Mouse (Mus musculus): ENCODE data around the gene Cep70. TPM values are rescaled to one million over a fixed set of nuclear protein-coding genes. Genes with fewer than 3 reads are reported as not detected.

Cep70 gene
- polyA plus RNA-seq, 1 experiment from 2014 or later = 25.5 TPM

DNA sequence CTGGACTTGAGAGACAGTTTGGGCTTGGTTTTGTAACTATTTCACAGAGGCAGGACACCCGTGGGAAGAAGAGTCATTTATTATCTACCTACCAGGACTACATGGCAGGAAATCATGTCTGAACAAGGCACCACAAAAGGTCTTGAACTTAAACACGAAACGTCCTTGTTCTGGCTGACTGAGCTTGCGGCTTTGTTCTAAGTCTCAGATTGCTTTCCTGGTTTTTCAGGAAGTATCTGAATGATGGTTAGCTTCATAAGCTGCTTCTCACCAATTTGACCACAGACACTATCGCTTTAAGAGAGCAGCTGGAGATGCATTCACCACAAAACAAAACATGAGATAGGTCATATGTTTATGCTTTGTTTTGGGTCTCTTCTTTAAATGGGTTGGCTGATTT is 2.6 kb upstream of the Cep70 start:
- Histone ChIP-seq H3K4me3 (ENCODE audit: low read length) (no peak overlapping the region), H3K4me2 (replicated peaks; ENCODE audit: low read depth, low read length) (no peak overlapping the region), H3K27ac (ENCODE audit: low read length) (no peak overlapping the region), H3K9ac (replicated peaks; ENCODE audit: low read length) (no peak overlapping the region), H3K36me3 (ENCODE audit: insufficient read depth, low read length) (no peaks in the 10 kb centered on the region), H3K4me1 (ENCODE audit: insufficient read depth, low read length) (peaks cover 7% of the 10 kb centered on the region), H3K27me3 (ENCODE audit: insufficient read depth, low read length) (no peaks in the 10 kb centered on the region), H3K9me3 (ENCODE audit: low read length) (no peaks in the 10 kb centered on the region)
- ATAC-seq (ENCODE audit: low FRiP score, low TSS enrichment) = no peak
- WGBS = 41% methylated on average over 5 of the region's 5 CpGs

DNA sequence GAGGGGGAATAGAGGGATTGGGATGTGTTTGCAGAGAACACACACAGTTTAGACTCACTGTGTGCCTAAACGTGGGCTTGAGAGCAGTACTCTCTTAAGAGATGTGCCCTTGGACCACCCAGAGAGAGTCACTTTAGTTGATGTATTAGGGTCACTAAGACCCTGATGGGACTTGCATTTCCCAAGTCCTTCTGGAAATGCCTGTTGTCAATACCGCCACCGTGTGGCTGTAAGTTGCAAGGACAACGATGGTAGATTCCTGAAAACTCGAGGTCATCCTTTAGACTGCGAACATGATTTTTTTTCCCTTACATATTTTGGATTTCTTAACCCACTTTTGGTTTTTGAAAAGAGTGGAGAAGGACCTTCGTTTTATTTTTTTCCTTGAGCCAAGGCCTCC is 1.1 kb upstream of the Cep70 start:
- Histone ChIP-seq H3K36me3 (ENCODE audit: insufficient read depth, low read length) (no peaks in the 10 kb centered on the region), H3K27ac (ENCODE audit: low read length) (no peak overlapping the region), H3K9me3 (ENCODE audit: low read length) (no peaks in the 10 kb centered on the region), H3K4me1 (ENCODE audit: insufficient read depth, low read length) (peaks cover 7% of the 10 kb centered on the region), H3K4me2 (replicated peaks; ENCODE audit: low read depth, low read length) (peak overlapping the region; percentile 66; the same call in 1 of the 2 replicates), H3K27me3 (ENCODE audit: insufficient read depth, low read length) (no peaks in the 10 kb centered on the region), H3K4me3 (ENCODE audit: low read length) (no peak overlapping the region), H3K9ac (replicated peaks; ENCODE audit: low read length) (no peak overlapping the region)
- WGBS = 3% methylated on average over 7 of the region's 7 CpGs
- ATAC-seq (ENCODE audit: low FRiP score, low TSS enrichment) = no peak

DNA sequence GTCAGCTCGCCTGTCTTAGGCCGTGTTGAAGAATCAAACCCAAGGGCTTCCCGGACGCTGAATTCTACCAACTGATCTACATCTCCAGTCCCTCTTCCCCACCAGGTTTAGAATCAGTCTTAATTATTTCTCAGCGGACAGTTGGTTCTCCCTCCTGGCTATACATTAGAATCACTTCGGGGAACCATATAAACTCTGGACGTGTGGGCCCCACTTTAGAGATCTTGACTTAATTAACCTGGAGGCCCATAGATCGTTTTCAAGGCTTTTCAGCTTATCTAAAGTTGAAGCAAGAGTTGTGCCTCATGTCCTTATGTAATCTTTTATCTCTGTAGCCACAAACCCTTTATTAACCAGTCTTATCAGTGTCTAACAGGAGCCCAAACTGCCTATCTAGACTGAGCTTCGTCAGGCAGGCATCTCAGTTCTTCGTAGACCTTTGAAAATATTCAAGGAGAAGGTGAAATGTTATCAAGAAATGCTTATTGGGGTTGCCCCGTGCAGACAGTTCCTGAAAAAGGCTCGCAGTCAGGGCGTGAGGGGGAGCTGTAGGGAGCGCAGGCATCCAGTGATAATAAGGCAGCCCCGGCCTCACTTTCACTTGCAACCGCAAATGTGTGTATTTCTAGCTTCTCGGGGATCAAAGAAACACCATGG is 506 bp upstream of the Cep70 start:
- Histone ChIP-seq H3K9ac (replicated peaks; ENCODE audit: low read length) (peak overlapping the region; percentile 81), H3K9me3 (ENCODE audit: low read length) (no peaks in the 10 kb centered on the region), H3K27ac (ENCODE audit: low read length) (no peak overlapping the region), H3K4me3 (ENCODE audit: low read length) (peak overlapping the region; percentile 88), H3K27me3 (ENCODE audit: insufficient read depth, low read length) (no peaks in the 10 kb centered on the region), H3K4me1 (ENCODE audit: insufficient read depth, low read length) (peaks cover 7% of the 10 kb centered on the region), H3K36me3 (ENCODE audit: insufficient read depth, low read length) (no peaks in the 10 kb centered on the region), H3K4me2 (replicated peaks; ENCODE audit: low read depth, low read length) (peak overlapping the region; percentile 66)
- WGBS = 5% methylated on average over 17 of the region's 17 CpGs
- no peak for ATAC-seq (ENCODE audit: low FRiP score, low TSS enrichment)

DNA sequence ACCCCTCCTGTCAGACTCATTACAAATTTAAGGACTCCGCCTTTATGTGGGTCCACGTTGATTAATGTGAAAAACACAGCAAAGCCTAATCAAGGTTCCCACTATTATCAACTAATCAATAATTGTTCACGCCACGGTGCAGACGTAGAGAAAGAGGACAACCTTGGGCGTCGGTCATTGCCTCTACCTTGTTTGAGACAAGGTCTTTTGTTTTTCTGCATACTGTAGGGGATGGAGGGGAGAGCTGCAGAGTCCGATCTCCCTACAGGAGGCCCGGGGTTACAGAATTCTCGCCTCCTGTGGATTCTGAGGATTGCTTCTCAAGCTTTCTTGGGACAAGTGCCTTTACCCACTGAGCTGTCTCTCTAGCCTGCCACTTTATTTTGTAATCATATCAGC is 727 bp downstream of the Cep70 start:
- H3K9ac ChIP-seq (replicated peaks; ENCODE audit: low read length) = peak overlapping the region; percentile 81
- no peak for ATAC-seq (ENCODE audit: low FRiP score, low TSS enrichment)
- WGBS = 3% methylated on average over 10 of the region's 10 CpGs

DNA sequence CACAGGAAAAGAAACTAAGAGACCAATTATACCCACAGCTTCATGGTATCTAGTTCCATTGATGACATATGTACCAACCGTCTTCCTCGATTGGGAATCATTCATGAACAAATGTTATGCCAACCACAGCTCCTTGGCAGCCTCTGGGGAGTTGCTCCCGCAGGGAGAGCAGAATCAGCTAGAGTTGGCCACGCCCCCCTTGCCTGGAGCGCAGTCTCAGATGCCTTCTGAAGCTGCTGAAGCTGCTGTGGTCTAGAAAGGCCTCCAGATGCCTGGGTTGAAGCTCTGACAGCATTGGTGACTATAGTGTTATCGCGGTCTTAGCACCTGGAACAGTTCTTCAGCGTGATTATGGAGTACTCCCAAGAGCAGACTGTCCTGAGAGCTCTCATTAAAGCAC is 5.1 kb downstream of the Cep70 start:
- Histone ChIP-seq H3K27ac (ENCODE audit: low read length) (no peak overlapping the region), H3K36me3 (ENCODE audit: insufficient read depth, low read length) (0 out of 2 replicates have a peak, but pooled peaks cover 3% of the 10 kb centered on the region), H3K4me2 (replicated peaks; ENCODE audit: low read depth, low read length) (no peak overlapping the region), H3K27me3 (ENCODE audit: insufficient read depth, low read length) (no peaks in the 10 kb centered on the region), H3K4me3 (ENCODE audit: low read length) (no peak overlapping the region), H3K9ac (replicated peaks; ENCODE audit: low read length) (no peak overlapping the region), H3K9me3 (ENCODE audit: low read length) (no peaks in the 10 kb centered on the region), H3K4me1 (ENCODE audit: insufficient read depth, low read length) (no peaks in the 10 kb centered on the region)
- ATAC-seq (ENCODE audit: low FRiP score, low TSS enrichment) = no peak
- WGBS = 67% methylated on average over 8 of the region's 8 CpGs

More for the DNA sequence above, 727 bp downstream of the Cep70 start:
- Histone ChIP-seq H3K4me1 (ENCODE audit: insufficient read depth, low read length) (peaks cover 7% of the 10 kb centered on the region), H3K27me3 (ENCODE audit: insufficient read depth, low read length) (no peaks in the 10 kb centered on the region), H3K36me3 (ENCODE audit: insufficient read depth, low read length) (no peaks in the 10 kb centered on the region), H3K27ac (ENCODE audit: low read length) (peak overlapping the region; percentile 78), H3K4me3 (ENCODE audit: low read length) (peak overlapping the region; percentile 88), H3K9me3 (ENCODE audit: low read length) (no peaks in the 10 kb centered on the region), H3K4me2 (replicated peaks; ENCODE audit: low read depth, low read length) (peak overlapping the region; percentile 66)

DNA sequence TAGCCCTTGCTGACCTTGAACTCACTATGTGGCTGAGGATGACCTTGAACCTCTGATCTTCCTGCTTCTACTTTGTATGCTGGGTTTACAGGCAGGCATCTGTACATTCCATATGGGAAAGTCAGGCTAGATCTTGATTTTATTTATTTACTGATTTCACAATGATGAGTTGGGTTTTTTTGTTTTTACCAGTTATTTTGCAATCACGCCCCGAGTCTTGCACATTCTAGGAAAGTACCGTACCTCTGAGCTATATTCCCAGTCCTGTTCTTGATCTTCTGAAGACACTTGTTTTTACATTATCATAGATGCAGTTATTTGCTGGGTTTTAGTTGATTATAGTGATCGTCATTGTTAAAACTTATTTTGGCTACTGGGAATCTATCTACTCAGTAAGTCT is 5.7 kb downstream of the Cep70 start:
- H3K9me3 ChIP-seq (ENCODE audit: low read length) = no peaks in the 10 kb centered on the region
- no peak overlapping the region for H3K27ac ChIP-seq (ENCODE audit: low read length)
- no peaks in the 10 kb centered on the region for H3K4me1 ChIP-seq (ENCODE audit: insufficient read depth, low read length)
- no peak overlapping the region for H3K4me2 ChIP-seq (replicated peaks; ENCODE audit: low read depth, low read length)
- no peak overlapping the region for H3K4me3 ChIP-seq (ENCODE audit: low read length)
- H3K36me3 ChIP-seq (ENCODE audit: insufficient read depth, low read length) = 0 out of 2 replicates have a peak, but pooled peaks cover 3% of the 10 kb centered on the region
- H3K9ac ChIP-seq (replicated peaks; ENCODE audit: low read length) = no peak overlapping the region
- no peak for ATAC-seq (ENCODE audit: low FRiP score, low TSS enrichment)
- WGBS = 94% methylated on average over 4 of the region's 4 CpGs
- H3K27me3 ChIP-seq (ENCODE audit: insufficient read depth, low read length) = no peaks in the 10 kb centered on the region

DNA sequence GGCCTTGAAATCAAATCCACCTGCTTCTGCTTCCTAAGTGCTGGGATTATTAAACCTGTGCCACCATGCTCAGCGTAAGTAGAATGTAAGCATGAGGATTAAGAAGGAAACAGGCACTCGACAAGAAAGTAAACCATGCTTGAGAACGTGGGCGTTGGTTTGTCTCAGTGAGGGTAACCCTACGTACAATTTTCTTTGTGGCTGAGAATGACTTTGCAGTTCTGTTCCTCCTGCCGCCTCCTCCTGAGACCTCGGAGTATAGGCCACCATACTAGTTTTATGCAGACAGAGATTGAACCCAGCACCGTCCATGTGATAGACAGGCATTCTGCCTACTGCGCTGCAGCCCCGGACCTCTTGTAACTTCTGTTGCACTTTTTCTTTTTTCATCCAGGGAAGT is 10.7 kb downstream of the Cep70 start:
- H3K9me3 ChIP-seq (ENCODE audit: low read length) = no peaks in the 10 kb centered on the region
- WGBS = 91% methylated on average over 10 of the region's 10 CpGs

DNA sequence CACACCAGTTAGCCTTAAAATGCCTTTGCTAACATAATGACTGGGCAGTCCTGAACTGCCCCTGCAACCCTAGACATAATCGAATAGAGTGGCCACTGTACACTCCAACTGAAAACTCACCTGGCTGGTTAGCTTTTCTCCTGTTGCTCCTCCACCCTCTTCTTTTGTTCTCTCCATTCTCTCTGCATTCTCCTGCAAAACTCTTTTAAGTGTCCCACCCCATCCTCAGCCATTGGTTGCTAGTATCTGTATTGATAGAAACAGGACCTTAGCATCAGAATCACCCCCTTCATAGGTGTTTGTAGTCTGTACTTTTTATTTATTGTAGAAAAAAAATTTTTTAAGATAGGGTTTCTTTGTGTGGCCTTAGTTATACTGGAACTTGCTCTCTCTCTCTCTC is 13.0 kb downstream of the Cep70 start:
- ATAC-seq (ENCODE audit: low FRiP score, low TSS enrichment) = no peak
- peaks cover 6% of the 10 kb centered on the region; the same call in 1 of the 2 replicates for H3K36me3 ChIP-seq (ENCODE audit: insufficient read depth, low read length)
- H3K4me2 ChIP-seq (replicated peaks; ENCODE audit: low read depth, low read length) = no peak overlapping the region
- 95% methylated on average over 1 of the region's 1 CpGs for WGBS
- no peak overlapping the region for H3K27ac ChIP-seq (ENCODE audit: low read length)
- H3K9me3 ChIP-seq (ENCODE audit: low read length) = no peaks in the 10 kb centered on the region
- no peak overlapping the region for H3K9ac ChIP-seq (replicated peaks; ENCODE audit: low read length)
- H3K4me1 ChIP-seq (ENCODE audit: insufficient read depth, low read length) = no peaks in the 10 kb centered on the region
- H3K27me3 ChIP-seq (ENCODE audit: insufficient read depth, low read length) = no peaks in the 10 kb centered on the region
- no peak overlapping the region for H3K4me3 ChIP-seq (ENCODE audit: low read length)

More for the DNA sequence above, 10.7 kb downstream of the Cep70 start:
- H3K4me1 ChIP-seq (ENCODE audit: insufficient read depth, low read length) = no peaks in the 10 kb centered on the region
- H3K4me2 ChIP-seq (replicated peaks; ENCODE audit: low read depth, low read length) = no peak overlapping the region
- peaks cover 9% of the 10 kb centered on the region; the same call in 1 of the 2 replicates for H3K36me3 ChIP-seq (ENCODE audit: insufficient read depth, low read length)
- H3K9ac ChIP-seq (replicated peaks; ENCODE audit: low read length) = no peak overlapping the region
- H3K27ac ChIP-seq (ENCODE audit: low read length) = no peak overlapping the region
- no peaks in the 10 kb centered on the region for H3K27me3 ChIP-seq (ENCODE audit: insufficient read depth, low read length)
- no peak for ATAC-seq (ENCODE audit: low FRiP score, low TSS enrichment)
- no peak overlapping the region for H3K4me3 ChIP-seq (ENCODE audit: low read length)

DNA sequence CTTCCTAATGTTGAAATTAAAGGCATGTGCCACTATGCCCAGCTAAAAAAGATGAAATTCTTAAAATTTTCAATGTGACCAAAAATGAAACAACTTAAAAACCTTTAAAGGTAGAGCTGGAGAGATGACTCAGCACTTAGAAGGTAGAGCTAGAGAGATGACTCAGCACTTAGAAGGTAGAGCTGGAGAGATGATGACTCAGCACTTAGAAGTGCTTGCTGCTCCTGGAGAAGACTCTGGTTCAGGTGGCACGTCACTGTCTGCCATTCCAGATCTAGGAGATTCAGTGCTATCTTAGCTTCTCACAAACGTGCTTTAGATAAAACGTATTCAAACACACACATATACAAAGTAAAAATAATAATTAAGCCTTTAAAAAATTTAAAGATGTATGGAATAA is 13.7 kb downstream of the Cep70 start:
- WGBS = 93% methylated on average over 3 of the region's 3 CpGs
- no peaks in the 10 kb centered on the region for H3K4me1 ChIP-seq (ENCODE audit: insufficient read depth, low read length)
- H3K36me3 ChIP-seq (ENCODE audit: insufficient read depth, low read length) = peaks cover 8% of the 10 kb centered on the region; the same call in 1 of the 2 replicates
- no peaks in the 10 kb centered on the region for H3K27me3 ChIP-seq (ENCODE audit: insufficient read depth, low read length)
- no peak overlapping the region for H3K9ac ChIP-seq (replicated peaks; ENCODE audit: low read length)
- no peaks in the 10 kb centered on the region for H3K9me3 ChIP-seq (ENCODE audit: low read length)
- H3K27ac ChIP-seq (ENCODE audit: low read length) = no peak overlapping the region
- no peak for ATAC-seq (ENCODE audit: low FRiP score, low TSS enrichment)
- no peak overlapping the region for H3K4me3 ChIP-seq (ENCODE audit: low read length)
- no peak overlapping the region for H3K4me2 ChIP-seq (replicated peaks; ENCODE audit: low read depth, low read length)

DNA sequence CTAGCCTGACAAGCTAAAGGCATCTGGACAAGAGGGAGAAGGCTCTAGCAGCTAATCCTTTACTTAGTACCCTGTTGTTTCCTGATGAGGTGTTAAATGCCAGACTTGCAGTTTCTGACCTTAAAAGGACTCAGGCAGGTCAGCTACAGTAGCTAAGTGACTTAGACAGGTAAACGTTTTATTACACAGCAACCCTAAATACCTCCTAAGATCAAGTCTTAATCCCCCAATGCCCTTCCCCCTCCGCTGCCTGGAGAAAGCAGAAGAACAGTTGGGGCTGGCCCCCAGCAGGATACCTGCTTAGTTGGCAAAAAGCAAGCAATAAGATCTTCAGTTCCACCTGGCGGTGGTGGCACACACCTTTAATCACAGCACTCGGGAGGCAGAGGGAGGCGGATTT is 15.7 kb downstream of the Cep70 start:
- no peaks in the 10 kb centered on the region for H3K27me3 ChIP-seq (ENCODE audit: insufficient read depth, low read length)
- no peak overlapping the region for H3K4me2 ChIP-seq (replicated peaks; ENCODE audit: low read depth, low read length)
- no peaks in the 10 kb centered on the region for H3K4me1 ChIP-seq (ENCODE audit: insufficient read depth, low read length)
- no peaks in the 10 kb centered on the region for H3K9me3 ChIP-seq (ENCODE audit: low read length)
- H3K27ac ChIP-seq (ENCODE audit: low read length) = no peak overlapping the region
- H3K36me3 ChIP-seq (ENCODE audit: insufficient read depth, low read length) = peaks cover 18% of the 10 kb centered on the region
- H3K9ac ChIP-seq (replicated peaks; ENCODE audit: low read length) = no peak overlapping the region
- H3K4me3 ChIP-seq (ENCODE audit: low read length) = no peak overlapping the region
- no peak for ATAC-seq (ENCODE audit: low FRiP score, low TSS enrichment)
- WGBS = 63% methylated on average over 5 of the region's 5 CpGs

Measured in kidney, embryonic 16.5 days (tissue).